ENCODE assay signal across 11 mouse cellular contexts in genomic region chr7:112426811-112427210, GRCm38 (mm10). TPM values are rescaled to one million over a fixed set of nuclear protein-coding genes. Genes with fewer than 3 reads are reported as not detected.
DNase-seq lines count a peak whose midpoint lies in the region; ATAC-seq and TF ChIP-seq lines count a peak whose summit lies in the region.
"Had no signal": no experiment of that assay in that cellular context is flagged by ENCODE, and none has a peak within 500 bp of the region (broad histone marks: within the 10 kb centered on the region; RNA-seq: fewer than 3 reads in every experiment).

No protein-coding gene starts in this region.

- no peak for ATAC-seq in megakaryocyte-erythroid progenitor cell, adult 5-6 weeks (replicated peaks; ENCODE audit: low FRiP score, low TSS enrichment, poor library complexity, severe bottlenecking)

- no peak for DNase-seq in kidney, adult 2 months
- DNase-seq in kidney, adult 8-10 months, result no peak
- DNase-seq in 3T3-L1 (ENCODE audit: low read depth, low spot score), result peak; percentile 64
- no peak for DNase-seq in limb, embryonic 10.5 days (ENCODE audit: low spot score)
- no peak for DNase-seq in spleen, postnatal 36 days (ENCODE audit: low spot score in 2 of 2)
- no peak for DNase-seq in urinary bladder, postnatal 36 days (ENCODE audit: low spot score in 2 of 2)
- DNase-seq: adrenal gland, postnatal 36 days had no signal

- peak overlapping the region; percentile 96 for H3K27ac ChIP-seq in kidney, adult 2 months (ENCODE audit: insufficient read depth, low read depth, low read length)
- H3K27ac ChIP-seq in brown adipose tissue, adult 24 weeks (replicated peaks; ENCODE audit: low read depth, low read length), result peak overlapping the region; percentile 22
- no peak overlapping the region for H3K27ac ChIP-seq in limb, embryonic 10.5 days

- no peaks in the 10 kb centered on the region for H3K9me3 ChIP-seq in limb, embryonic 10.5 days (replicated peaks)
- H3K9me3 ChIP-seq: liver, embryonic 15.5 days had no signal

- no peaks in the 10 kb centered on the region for H3K36me3 ChIP-seq in kidney, adult 2 months (ENCODE audit: control insufficient read depth, insufficient read depth, low read length)
- peaks cover 8% of the 10 kb centered on the region for H3K36me3 ChIP-seq in limb, embryonic 10.5 days
- H3K36me3 ChIP-seq: G1E; liver, embryonic 15.5 days had no signal

- TF ChIP-seq POLR2A in kidney, adult 2 months (IDR thresholded peaks at IDR 0.05; ENCODE audit: low read depth, low read length), result no peak

- no peak overlapping the region for H3K4me3 ChIP-seq in kidney, adult 2 months (ENCODE audit: insufficient read depth, low read depth, low read length)
- H3K4me3 ChIP-seq in brown adipose tissue, adult 24 weeks (ENCODE audit: insufficient read depth, low read depth, low read length), result 0 out of 2 replicates have a peak overlapping the region, but pooled peaks have one; percentile 90
- peak overlapping the region; percentile 73; the same call in 1 of the 2 replicates for H3K4me3 ChIP-seq in limb, embryonic 10.5 days

- peaks cover 12% of the 10 kb centered on the region; the same call in 1 of the 2 replicates for H3K4me1 ChIP-seq in kidney, adult 2 months (ENCODE audit: control insufficient read depth, insufficient read depth, low read length)
- H3K4me1 ChIP-seq in brown adipose tissue, adult 24 weeks (ENCODE audit: control insufficient read depth, insufficient read depth, insufficient read length, low read length), result no peaks in the 10 kb centered on the region; the same call in none of the 2 replicates
- H3K4me1 ChIP-seq in limb, embryonic 10.5 days, result peaks cover 23% of the 10 kb centered on the region
- H3K4me1 ChIP-seq: liver, embryonic 15.5 days had no signal

- no peaks in the 10 kb centered on the region for H3K27me3 ChIP-seq in kidney, adult 2 months (replicated peaks; ENCODE audit: control insufficient read depth, insufficient read depth, low read length)
- no peaks in the 10 kb centered on the region for H3K27me3 ChIP-seq in limb, embryonic 10.5 days (ENCODE audit: low read depth, poor library complexity, severe bottlenecking)

- TF ChIP-seq CTCF in kidney, adult 2 months (conservative IDR thresholded peaks at IDR 0.05; ENCODE audit: insufficient read depth, insufficient read length, low read depth, low read length), result no peak

- WGBS in kidney, adult 2 months, result 48% methylated on average over 5 of the region's 5 CpGs
- WGBS in limb, embryonic 10.5 days, result 53% methylated on average over 5 of the region's 5 CpGs

RNA-seq across cellular contexts. Expression of gene Parva, which starts 0.5 kb away (rescaled TPM):
- 78.3 and 82.5 TPM in 2 replicates for polyA plus RNA-seq in kidney, adult 2 months (2012; rRNA removed)
- polyA plus RNA-seq in brown adipose tissue, adult 24 weeks (2012; ENCODE audit: insufficient read depth, insufficient read length, missing spikeins), result 28.3 and 32.1 TPM in 2 replicates
- polyA plus RNA-seq in limb, embryonic 10.5 days (2016; fragmentation: Nextera tagmentation; extraction: Ambion mirVana), result 49.6 and 64.3 TPM in 2 replicates
- total RNA-seq in megakaryocyte-erythroid progenitor cell, adult 5-6 weeks (2014; fragmentation: Nextera tagmentation), result not detected in 2 replicates
- total RNA-seq in megakaryocyte-erythroid progenitor cell, adult 5-6 weeks (2017), result not detected in 2 replicates
- polyA plus RNA-seq: G1E had no signal
